Mouse (Mus musculus) lung, postnatal 10 days (tissue): ENCODE data around the gene Tomm6.

ENCODE experiments used
- DNase-seq: peaks from one replicate; pipeline ENCODE4 v3.0.0; 2021

Tomm6 gene

DNA sequence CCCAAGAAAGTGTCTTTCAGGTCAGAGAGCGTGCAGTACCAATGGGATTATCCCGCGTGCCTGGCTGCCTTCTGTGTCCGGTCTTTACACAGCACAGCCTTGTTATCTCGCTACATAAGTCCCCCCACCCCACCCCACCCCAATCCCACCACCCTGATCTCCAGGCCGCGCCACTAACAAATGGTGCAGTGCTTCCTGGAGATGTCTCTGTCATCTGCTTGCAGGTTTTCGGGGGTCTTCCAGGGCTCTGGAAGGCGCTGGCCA lies at the start of gene Tomm6:
Gene Tomm6, minus strand, starts transcription at position 43 of the 264 bp plus-strand sequence.
- DNase-seq: no peak

DNA sequence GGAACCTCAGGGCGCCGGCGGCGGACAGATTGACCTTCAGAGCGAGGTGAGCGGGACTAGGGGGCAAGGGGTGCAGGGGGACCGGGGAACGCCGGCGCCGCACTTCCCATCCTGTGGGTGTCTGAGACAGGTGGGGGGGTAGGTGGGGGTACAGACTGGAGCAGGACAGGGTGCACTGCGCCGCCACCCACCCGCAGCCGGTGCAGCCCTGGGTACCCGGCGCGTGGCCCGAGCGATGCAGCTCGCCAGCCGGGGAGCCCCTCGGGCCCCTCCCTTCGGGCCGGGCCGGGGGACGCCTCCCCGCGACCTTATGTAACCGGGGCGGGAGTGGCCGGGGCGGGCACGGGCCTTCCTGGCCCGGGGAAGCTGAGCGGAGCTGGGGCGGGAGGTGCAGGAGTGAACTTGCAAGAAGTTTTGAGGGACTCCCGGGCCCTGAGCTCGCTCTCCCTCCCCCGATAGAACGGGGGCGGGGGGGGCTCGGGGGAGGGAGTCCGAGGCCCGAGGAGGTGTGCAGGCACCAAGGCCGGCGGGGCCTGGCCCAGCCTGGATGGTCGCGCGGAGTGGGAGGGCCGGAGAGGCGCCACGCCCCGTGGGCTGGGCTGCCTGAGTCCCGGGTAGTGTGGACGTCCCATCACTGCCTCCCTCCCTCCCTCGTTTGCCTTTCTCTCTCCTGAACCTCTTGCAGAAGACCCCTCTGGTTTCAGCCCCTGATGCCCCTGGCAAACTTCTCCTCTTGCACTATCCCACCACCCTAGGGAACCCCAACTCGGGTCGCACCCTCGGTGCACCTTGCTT lies 49.3 kb upstream of the Tomm6 start:
- peak; percentile 95 for DNase-seq

- peak; percentile 98 for DNase-seq
These were observed 48.7 kb upstream of the Tomm6 start, which contains the start of gene Tfeb for GRCm38 (mm10) chr17:47736856-47737255. Gene Tfeb, plus strand, starts transcription at chr17:47737030.

- no peak for DNase-seq
These were observed 47.4 kb upstream of the Tomm6 start for GRCm38 (mm10) chr17:47735553-47736100.

GRCm38 (mm10) chr17:47730633-47731575 lies 42.7 kb upstream of the Tomm6 start:
- peak; percentile 69 for DNase-seq

GRCm38 (mm10) chr17:47726566-47726965 lies 38.4 kb upstream of the Tomm6 start, which contains the start of gene Pgc:
Gene Pgc, plus strand, starts transcription at chr17:47726842.
- no peak for DNase-seq

- no peak for DNase-seq
These were observed 33.0 kb upstream of the Tomm6 start for GRCm38 (mm10) chr17:47721183-47721582.

GRCm38 (mm10) chr17:47715037-47715436 lies 26.9 kb upstream of the Tomm6 start:
- no peak for DNase-seq

DNA sequence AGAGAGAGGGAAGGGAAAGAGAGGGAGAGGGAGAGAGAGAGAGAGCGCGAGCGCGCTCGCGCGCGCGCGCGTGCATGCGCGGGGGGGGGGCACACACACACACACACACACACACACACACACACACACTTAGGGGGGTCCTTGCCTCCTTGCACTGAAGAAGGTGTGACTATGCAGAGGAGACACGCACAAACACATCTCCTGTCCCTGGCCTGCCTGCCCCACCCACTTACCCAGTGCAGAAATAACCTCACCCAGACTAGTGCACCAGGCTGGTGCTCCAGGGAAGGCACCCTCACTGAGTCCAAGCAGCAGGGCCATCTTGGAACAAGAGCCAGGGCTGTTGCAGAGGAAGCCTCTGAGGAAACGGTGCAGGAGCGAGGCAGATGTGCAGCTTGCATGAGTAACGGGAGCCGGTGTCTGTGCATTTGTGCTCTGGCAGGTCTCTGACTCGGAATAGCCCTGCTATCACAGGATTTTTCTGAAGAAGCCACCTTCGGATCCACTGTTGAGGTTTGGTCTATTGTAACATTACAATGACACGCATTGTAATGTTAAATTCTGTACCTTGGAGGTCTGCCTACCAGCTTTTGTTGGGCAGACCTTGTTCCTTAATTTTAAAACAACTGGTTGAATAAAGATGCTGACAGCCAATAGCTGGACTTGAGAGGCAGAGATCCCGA lies 24.8 kb upstream of the Tomm6 start:
- DNase-seq: no peak

DNA sequence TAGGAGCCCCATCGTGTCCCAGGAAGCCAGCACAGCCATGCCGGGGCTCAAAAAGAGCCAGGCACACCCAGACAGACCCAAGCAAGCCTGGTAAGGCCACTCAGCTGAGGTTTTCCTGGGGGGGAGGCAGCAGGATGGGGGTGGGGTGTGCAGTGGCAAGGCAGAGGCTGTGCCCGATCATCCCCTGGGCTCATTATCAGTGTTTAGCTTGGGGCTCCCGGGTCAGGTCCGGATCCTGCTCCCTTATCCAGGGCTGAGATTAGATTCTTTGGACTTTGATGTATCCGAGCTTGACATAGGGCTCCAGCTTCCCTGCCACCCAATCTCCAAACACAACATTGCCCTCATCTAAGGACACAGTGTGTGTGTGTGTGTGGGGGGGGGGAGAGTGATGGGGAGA lies 23.7 kb upstream of the Tomm6 start:
- DNase-seq: no peak

- DNase-seq: no peak
These were observed 21.9 kb upstream of the Tomm6 start for GRCm38 (mm10) chr17:47710036-47710435.

DNA sequence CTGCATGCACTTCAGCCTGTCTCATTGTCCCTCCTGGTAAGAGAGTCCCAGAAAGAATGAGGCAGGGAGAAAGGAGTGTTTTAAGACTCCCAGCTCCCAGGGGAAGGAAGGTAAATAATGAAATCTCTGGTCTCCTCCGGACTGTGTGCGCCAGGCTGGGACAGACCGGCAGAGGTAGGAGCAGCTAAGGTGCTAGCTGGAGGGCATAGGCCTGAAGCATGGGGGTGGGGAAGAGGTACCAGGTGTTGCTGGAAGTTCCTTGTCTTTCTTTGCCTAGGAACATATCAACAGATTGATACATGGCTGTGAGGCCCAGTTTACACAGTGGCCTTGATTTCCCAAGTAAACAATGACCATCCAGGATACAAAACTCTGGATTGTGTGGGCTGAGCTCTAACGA lies 20.8 kb upstream of the Tomm6 start:
- DNase-seq: no peak

- DNase-seq: no peak
These were observed 19.8 kb upstream of the Tomm6 start for GRCm38 (mm10) chr17:47707961-47708360.

DNA sequence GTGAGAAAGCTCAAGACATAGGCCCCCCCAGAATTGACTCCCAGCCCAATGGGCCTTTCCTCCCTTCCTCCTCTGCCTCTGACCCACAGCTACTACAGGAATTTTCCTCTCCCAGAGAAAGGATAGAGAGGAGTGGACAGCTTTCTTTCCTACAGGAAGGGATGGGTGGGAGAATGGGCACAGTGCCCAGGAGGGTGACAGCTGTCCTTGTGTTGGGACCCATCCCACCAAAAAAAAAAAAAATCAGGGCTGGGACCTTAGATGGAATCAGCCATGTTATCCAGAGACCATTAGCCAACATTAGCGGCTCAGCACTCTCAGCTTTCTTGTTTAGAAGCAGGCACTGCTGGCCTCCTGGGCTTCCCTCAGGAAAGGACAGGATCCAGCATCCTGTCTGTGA lies 18.0 kb upstream of the Tomm6 start:
- DNase-seq: peak; percentile 67

- DNase-seq: no peak
These were observed 16.5 kb upstream of the Tomm6 start for GRCm38 (mm10) chr17:47704692-47705091.

DNA sequence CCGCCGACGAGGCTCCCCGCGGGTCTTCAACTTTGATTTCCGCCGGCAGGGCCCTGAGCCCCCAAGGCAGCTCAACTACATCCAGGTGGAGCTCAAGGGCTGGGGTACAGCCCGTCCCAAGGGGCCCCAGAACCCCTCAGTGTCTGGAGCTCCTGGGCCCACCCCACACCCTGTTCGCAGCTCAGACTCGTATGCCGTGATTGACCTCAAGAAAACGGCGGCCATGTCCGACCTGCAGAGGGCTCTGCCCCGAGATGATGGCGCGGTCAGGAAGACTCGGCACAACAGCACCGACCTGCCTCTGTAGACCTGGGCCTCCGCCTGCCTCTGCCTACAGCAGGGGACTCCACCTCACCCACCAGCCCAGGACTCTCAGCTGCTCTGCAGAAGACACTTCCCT lies 15.4 kb upstream of the Tomm6 start:
- no peak for DNase-seq

DNA sequence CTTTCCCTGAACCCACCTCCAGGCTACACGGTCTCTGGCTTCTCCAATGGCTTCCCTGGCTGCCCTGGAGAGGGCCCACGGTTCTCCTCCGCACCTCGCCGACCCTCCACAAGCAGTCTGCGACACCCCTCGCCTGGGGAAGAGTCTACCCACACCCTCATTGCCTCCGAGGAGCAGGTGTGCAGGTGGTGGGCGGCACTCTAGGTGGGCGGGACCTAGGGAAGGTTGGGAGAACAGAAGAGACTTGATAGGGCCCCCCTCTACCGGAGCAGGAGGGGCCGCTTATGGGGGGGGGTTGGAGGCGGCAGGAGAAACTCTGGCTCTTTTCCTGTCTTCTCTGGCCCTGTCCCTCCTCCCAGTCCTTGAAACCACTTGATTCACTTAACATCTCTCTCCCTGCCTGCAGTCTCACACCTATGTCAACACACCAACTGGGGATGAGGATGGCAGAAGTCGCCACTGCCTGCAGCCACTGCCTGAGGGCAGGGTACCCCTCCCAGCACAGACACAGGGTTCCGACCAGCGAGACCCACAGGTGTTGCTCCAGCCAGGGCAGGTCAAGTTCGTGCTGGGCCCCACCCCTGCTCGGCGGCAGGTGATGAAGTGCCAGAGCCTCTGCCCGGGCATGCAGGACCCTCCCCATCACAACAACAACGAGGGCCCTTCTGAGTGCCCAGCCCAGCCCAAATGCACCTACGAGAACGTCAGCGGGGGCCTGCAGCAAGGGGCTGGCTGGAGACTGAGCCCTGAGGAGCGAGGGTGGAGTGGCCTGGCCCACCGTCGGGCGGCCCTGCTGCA lies 14.6 kb upstream of the Tomm6 start:
- DNase-seq: peak; percentile 16

- DNase-seq: no peak
These were observed 13.6 kb upstream of the Tomm6 start for GRCm38 (mm10) chr17:47701793-47702192.

GRCm38 (mm10) chr17:47699055-47699454 lies 10.9 kb upstream of the Tomm6 start:
- DNase-seq: no peak

GRCm38 (mm10) chr17:47698156-47698555 lies 10.0 kb upstream of the Tomm6 start:
- no peak for DNase-seq

DNA sequence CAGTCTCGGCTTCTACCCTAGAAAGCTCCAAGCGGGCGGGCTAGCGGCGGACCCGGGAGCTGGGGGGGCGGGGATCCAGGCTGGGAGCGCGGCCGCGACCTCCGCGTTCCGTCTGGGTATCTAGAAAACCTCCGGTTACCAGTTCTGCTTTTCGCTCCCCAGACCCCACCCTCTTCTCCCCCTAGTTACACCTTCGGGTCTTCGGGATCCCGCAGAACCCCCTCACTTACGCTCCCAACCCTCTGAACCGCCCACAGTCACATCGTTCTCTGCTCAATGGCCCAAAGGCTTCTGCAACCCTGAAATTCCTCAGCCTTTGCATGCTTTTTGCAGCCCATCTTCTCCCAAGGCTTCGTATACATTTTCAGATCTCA lies 7.1 kb upstream of the Tomm6 start:
- no peak for DNase-seq
